Mouse (Mus musculus): ENCODE measurements around the gene Gm8298.
A peak's percentile ranks its signal among the peaks of the same experiment; 100 is the strongest.
"Not testable (repeated sequence)": the region's sequence is repeated elsewhere in the genome, so short reads cannot be mapped to it uniquely, and the experiment has no call there.

Gm8298 gene

GRCm38 (mm10) chr3:59860751-59861150, at the start of gene Gm8298:
Gene Gm8298, plus strand, starts transcription at chr3:59861051.
- no peak for DNase-seq (ENCODE audit: low read depth, low spot score)

GRCm38 (mm10) chr3:59813169-59813568, 47.7 kb upstream of the Gm8298 start:
- DNase-seq (ENCODE audit: low read depth, low spot score) = no peak

- peak; percentile 64 for DNase-seq (ENCODE audit: low read depth, low spot score)
Observed at GRCm38 (mm10) chr3:59870765-59871164, 9.9 kb downstream of the Gm8298 start.

- DNase-seq (ENCODE audit: low read depth, low spot score) = not testable (repeated sequence)
Observed at GRCm38 (mm10) chr3:59877601-59878000, 16.8 kb downstream of the Gm8298 start.

GRCm38 (mm10) chr3:59879801-59880554, 19.1 kb downstream of the Gm8298 start:
- not testable (repeated sequence) for DNase-seq (ENCODE audit: low read depth, low spot score)

- DNase-seq (ENCODE audit: low read depth, low spot score) = no peak
Observed at GRCm38 (mm10) chr3:59893276-59893675, 32.4 kb downstream of the Gm8298 start.

- DNase-seq (ENCODE audit: low read depth, low spot score) = no peak
Observed at GRCm38 (mm10) chr3:59924914-59925313, 64.1 kb downstream of the Gm8298 start, which contains the start of gene C130079G13Rik. Gene C130079G13Rik, plus strand, starts transcription at chr3:59925214.

Measured in CD4-positive, CD25-positive, alpha-beta regulatory T cell, adult 2 months (primary cell).